Mouse (Mus musculus) adrenal gland, postnatal 0 days (tissue): ENCODE measurements around the gene Fryl. TPM values are rescaled to one million over a fixed set of nuclear protein-coding genes. Genes with fewer than 3 reads are reported as not detected.

Experiments used
- polyA plus RNA-seq: library from polyadenylated mRNA; unstranded; fragments of >200 nt; fragmentation: Nextera tagmentation; extraction: Ambion mirVana; gene quantifications from 2 replicates; pipeline ENCODE4 v1.2.1, GENCODE M21; 2015

Fryl gene
- polyA plus RNA-seq, result 12.9 and 16.2 TPM in 2 replicates

DNA sequence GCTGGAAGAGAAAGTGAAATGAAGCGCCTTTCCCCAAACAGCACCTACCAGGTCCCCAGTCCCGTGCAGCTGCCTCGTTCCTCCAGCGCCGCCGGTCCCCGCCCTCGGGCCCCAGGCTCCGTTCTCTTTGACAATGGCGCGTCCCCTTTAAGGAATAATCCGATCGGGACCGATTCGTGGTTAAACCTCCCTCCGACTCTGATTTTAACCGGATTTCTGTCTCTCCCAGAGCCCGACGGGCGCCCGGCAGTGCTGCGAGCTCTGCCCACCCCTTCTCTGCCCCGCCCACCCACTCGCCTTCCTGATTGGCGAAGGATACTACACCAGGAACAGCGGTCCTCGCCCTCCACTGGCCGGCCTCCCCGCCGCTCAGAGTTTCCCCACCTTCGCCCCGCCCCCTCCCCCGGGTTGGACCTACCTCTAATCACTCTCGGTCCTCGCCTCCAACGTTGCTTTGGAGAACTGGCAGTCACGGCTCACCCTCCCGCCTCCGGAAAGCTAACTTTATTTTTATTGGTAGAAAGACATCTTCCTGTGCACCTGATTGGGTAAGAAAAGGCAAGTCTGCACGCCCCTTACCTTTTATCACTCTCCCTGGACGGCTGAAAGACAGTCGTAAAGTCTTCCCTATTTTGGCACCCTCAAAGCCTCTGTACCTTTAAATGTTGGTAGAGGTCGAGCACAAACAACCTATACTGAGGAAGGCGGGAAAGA is at the start of gene Fryl:
Gene Fryl, minus strand, starts transcription at position 268 of the 714 bp plus-strand sequence.

DNA sequence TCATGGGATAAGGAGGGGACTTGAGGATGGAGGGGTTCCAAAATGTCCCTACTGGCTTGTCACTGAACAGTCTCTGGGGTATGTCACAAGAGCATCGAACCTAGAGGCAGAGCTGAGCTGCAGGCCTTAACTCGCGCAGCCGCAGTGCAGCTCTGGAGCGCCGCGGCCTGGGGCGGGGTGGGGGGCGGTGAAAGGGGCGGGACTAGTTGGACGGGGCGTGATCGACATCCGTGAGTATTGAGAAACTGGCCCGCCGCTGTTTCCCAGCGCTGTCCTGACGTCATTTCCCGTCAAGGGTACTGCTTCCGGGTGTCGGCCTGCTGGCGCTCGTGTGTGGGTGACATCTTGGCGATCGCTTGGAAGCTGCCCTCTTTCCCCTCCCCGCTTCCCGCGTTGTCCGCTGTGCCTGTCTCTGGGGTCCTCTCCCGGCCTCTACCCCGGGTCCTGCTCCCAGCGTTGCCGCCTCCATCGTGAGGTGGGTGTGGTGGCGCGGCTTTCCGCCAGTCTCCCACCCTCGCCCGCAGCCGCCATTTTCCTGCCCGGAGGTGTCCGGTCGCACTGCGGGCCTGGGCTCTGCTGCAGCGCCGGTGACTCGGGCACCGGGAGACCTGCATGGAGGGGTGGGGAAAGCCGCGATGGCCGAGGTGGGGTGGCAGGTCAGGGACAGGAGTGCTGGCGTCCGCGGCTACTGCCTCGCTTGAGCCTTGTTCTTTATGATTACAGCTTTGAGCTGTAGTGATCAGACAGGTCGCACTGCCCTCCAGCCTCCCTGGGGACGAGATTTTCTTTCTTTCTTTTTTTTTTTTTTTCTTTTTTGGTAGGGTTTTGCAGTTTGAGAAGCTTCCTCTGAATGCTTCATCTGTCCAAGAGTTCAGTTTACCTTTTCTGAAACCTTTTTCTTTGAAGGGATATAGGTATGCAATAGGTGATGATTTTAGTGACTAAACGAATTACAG is 36.4 kb upstream of the Fryl start, which contains the start of gene Ociad1:
Gene Ociad1, plus strand, starts transcription at position 283 of the 956 bp plus-strand sequence.

DNA sequence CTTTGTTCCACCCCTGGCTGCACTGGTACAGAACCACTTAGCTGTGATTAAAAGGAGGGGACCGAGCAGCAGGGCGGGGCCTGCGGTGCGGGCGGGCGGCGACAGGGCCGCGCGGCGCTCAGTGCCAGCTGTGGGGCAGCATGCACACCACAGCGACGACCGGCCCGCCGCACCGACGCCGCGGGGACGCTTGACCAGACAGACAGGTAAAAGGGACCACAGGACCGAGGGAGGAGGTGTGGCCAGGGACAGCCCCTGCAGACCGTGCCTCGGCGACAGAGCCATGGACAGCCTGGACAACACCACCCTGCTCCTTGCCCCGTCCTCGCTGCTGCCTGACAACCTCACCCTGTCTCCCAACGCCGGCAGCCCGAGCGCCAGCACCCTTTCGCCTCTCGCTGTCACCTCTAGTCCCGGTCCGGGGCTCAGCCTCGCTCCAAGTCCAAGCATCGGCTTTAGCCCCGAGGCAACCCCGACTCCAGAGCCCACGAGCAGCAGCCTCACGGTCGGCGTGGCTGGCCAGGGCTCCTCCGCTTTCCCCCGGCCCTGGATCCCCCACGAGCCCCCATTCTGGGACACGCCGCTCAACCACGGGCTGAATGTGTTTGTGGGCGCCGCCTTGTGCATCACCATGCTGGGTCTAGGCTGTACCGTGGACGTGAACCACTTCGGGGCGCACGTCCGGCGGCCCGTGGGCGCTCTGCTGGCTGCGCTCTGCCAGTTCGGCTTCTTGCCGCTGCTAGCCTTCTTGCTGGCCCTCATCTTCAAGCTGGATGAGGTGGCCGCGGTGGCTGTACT is 249.4 kb downstream of the Fryl start, which contains the start of gene Slc10a4:
Gene Slc10a4, plus strand, starts transcription at position 100 of the 798 bp plus-strand sequence.

DNA sequence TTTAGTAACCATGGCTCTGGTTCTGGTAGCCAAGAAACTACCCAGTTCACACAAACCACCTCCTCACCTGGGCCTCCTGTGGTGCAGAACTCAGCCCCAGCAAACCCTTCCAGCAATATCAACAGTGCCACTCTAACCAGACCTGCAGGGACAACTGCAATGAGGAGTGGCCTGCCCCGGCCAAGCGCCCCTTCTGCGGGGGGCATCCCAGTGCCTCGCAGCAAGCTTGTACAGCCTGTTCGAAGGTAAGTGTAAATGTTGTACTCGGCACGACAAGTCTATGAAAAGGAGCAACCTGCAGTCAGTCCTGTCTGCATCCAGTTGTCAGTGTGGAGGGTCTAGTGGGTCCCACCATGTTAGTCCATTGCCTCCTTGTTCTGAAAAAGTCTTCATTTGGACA is 281.8 kb downstream of the Fryl start, which contains the start of gene Gm10135:
Gene Gm10135, minus strand, starts transcription at position 101 of the 400 bp plus-strand sequence.

Other genes with a start within 250 kb of the Fryl start
- 27.2 and 60.6 TPM in 2 replicates for gene Slc10a4, start 249.7 kb downstream of the Fryl start, polyA plus RNA-seq
- gene Ociad1, start 36.2 kb upstream of the Fryl start, polyA plus RNA-seq, result 198 and 250 TPM in 2 replicates
- 18.3 and 18.9 TPM in 2 replicates for gene Ociad2, start 84.4 kb upstream of the Fryl start, polyA plus RNA-seq
- gene Cwh43, start 149.5 kb upstream of the Fryl start, polyA plus RNA-seq, result 0.12 and 0.96 TPM in 2 replicates
- gene Dcun1d4, start 224.4 kb upstream of the Fryl start, polyA plus RNA-seq, result 18.5 and 24.4 TPM in 2 replicates